Mouse (Mus musculus) hindbrain, postnatal 0 days (tissue): Measurements from ENCODE around the gene Dyrk3. TPM values are rescaled to one million over a fixed set of nuclear protein-coding genes. Genes with fewer than 3 reads are reported as not detected.

Experiments used
- ATAC-seq: fragments of 200-750 bp; cut with Nextera tagmentation; 2 replicates; pipeline ENCODE4 v1.8.0; 2017; ENCODE audit warnings: mild to moderate bottlenecking, moderate TSS enrichment, moderate library complexity
- DNase-seq: peaks from one replicate; pipeline ENCODE4 v3.0.0-alpha.2; 2015; ENCODE audit warnings: low spot score
- H3K27ac ChIP-seq: fragments of 300-500 bp; sonication (generic); 2 replicates; pipeline ENCODE4 v1.5.1; 2014; ENCODE audit warnings: mild to moderate bottlenecking
- H3K27me3 ChIP-seq: fragments of 300-500 bp; sonication (generic); 2 replicates; pipeline ENCODE4 v1.6.1; 2014; ENCODE audit warnings: low read length, mixed read lengths; ENCODE audit not compliant: insufficient read depth
- H3K36me3 ChIP-seq: fragments of 300-500 bp; sonication (generic); 2 replicates; pipeline ENCODE4 v1.6.1; 2014; ENCODE audit warnings: low read length, mixed read lengths; ENCODE audit not compliant: insufficient read depth
- H3K4me1 ChIP-seq: fragments of 300-500 bp; sonication (generic); 2 replicates; pipeline ENCODE4 v1.6.1; 2014; ENCODE audit warnings: antibody characterized with exemption, low read length, mixed read lengths; ENCODE audit not compliant: insufficient read depth
- H3K4me2 ChIP-seq: fragments of 300-500 bp; sonication (generic); 2 replicates; pipeline ENCODE4 v1.6.1; 2014; ENCODE audit warnings: low read depth, mild to moderate bottlenecking, low read length, moderate library complexity, mixed read lengths
- H3K4me3 ChIP-seq: fragments of 300-500 bp; sonication (generic); 2 replicates; pipeline ENCODE4 v1.5.1; 2014; ENCODE audit warnings: low read length
- H3K9ac ChIP-seq: fragments of 300-500 bp; sonication (generic); replicated peaks from 2 replicates; pipeline ENCODE4 v1.6.1; 2014; ENCODE audit warnings: mild to moderate bottlenecking, low read length, moderate library complexity, mixed read lengths
- H3K9me3 ChIP-seq: fragments of 300-500 bp; sonication (generic); 2 replicates; pipeline ENCODE4 v1.6.1; 2016; ENCODE audit warnings: low read length, mixed read lengths
- CTCF ChIP-seq: IDR thresholded peaks from 2 replicates; pipeline ENCODE4 v1.5.1; 2016; ENCODE audit warnings: antibody characterized with exemption, control low read depth, low read depth
- WGBS: fragments of 180-500 bp; shearing (Covaris S2); extraction: QIAGEN DNeasy Blood & Tissue Kit; methylation state at CpG from one replicate; pipeline ENCODE4 v1.1.7; 2014; 5-methylcytosine and 5-hydroxymethylcytosine counted together
- polyA plus RNA-seq: library from polyadenylated mRNA; unstranded; fragments of >200 nt; fragmentation: Nextera tagmentation; extraction: Ambion mirVana; gene quantifications from 2 replicates; pipeline ENCODE4 v1.2.1, GENCODE M21; 2015
- total RNA-seq: library from RNA; depleted of rRNA; stranded (reverse); fragments of >200 nt; gene quantifications from 2 replicates; pipeline ENCODE4 v1.2.3, GENCODE M21; 2014; rRNA removed

Dyrk3 gene
- total RNA-seq: 8.9 and 9.3 TPM in 2 replicates
- polyA plus RNA-seq: 10.2 and 11.1 TPM in 2 replicates

- TF ChIP-seq CTCF: peak; percentile 67
- Histone ChIP-seq H3K9me3 (no peaks in the 10 kb centered on the region), H3K4me2 (peak within 1 kb of the TSS; percentile 64), H3K27ac (peak within 1 kb of the TSS; percentile 79), H3K9ac (peak within 1 kb of the TSS; percentile 82), H3K4me1 (peaks cover 20% of the 10 kb centered on the region), H3K4me3 (peak within 1 kb of the TSS; percentile 90), H3K27me3 (no peaks in the 10 kb centered on the region), H3K36me3 (no peaks in the 10 kb centered on the region)
- DNase-seq: peak; percentile 96
- 5% methylated on average over 49 of the region's 49 CpGs for WGBS
- ATAC-seq: peak; percentile 98
Observed at GRCm38 (mm10) chr1:131138191-131139016, at the start of gene Dyrk3. Gene Dyrk3 (minus strand): TSS chr1:131138340.

GRCm38 (mm10) chr1:131187856-131188255, 49.7 kb upstream of the Dyrk3 start:
- Histone ChIP-seq H3K9ac (no peak overlapping the region), H3K27ac (no peak overlapping the region), H3K4me2 (no peak overlapping the region), H3K4me3 (no peak overlapping the region), H3K4me1 (no peaks in the 10 kb centered on the region), H3K9me3 (no peaks in the 10 kb centered on the region), H3K27me3 (no peaks in the 10 kb centered on the region), H3K36me3 (no peaks in the 10 kb centered on the region)
- 87% methylated on average over 5 of the region's 5 CpGs for WGBS
- no peak for TF ChIP-seq CTCF
- ATAC-seq (no peak), DNase-seq (no peak)

GRCm38 (mm10) chr1:131186995-131187394, 48.9 kb upstream of the Dyrk3 start:
- no peak for TF ChIP-seq CTCF
- no peaks in the 10 kb centered on the region for H3K36me3 ChIP-seq
- H3K27ac ChIP-seq: no peak overlapping the region
- no peak for DNase-seq
- 73% methylated on average over 6 of the region's 6 CpGs for WGBS
- no peaks in the 10 kb centered on the region for H3K27me3 ChIP-seq
- H3K4me2 ChIP-seq: no peak overlapping the region
- no peak overlapping the region for H3K9ac ChIP-seq
- H3K4me3 ChIP-seq: no peak overlapping the region
- H3K9me3 ChIP-seq: no peaks in the 10 kb centered on the region
- no peaks in the 10 kb centered on the region for H3K4me1 ChIP-seq
- ATAC-seq: no peak

- Histone ChIP-seq H3K4me3 (no peak overlapping the region), H3K9ac (no peak overlapping the region), H3K27me3 (no peaks in the 10 kb centered on the region), H3K36me3 (peaks cover 1% of the 10 kb centered on the region), H3K27ac (no peak overlapping the region), H3K4me2 (no peak overlapping the region), H3K9me3 (no peaks in the 10 kb centered on the region), H3K4me1 (no peaks in the 10 kb centered on the region)
- no peak for TF ChIP-seq CTCF
- ATAC-seq (no peak), DNase-seq (no peak)
- WGBS: 88% methylated on average over 13 of the region's 13 CpGs
Observed at GRCm38 (mm10) chr1:131185821-131186506, 47.8 kb upstream of the Dyrk3 start.

- no peak overlapping the region for H3K4me2 ChIP-seq
- ATAC-seq (no peak), DNase-seq (no peak)
- H3K4me3 ChIP-seq: no peak overlapping the region
- H3K36me3 ChIP-seq: peaks cover 5% of the 10 kb centered on the region
- 82% methylated on average over 8 of the region's 8 CpGs for WGBS
- no peaks in the 10 kb centered on the region for H3K9me3 ChIP-seq
- H3K4me1 ChIP-seq: no peaks in the 10 kb centered on the region
- H3K27ac ChIP-seq: no peak overlapping the region
- no peak overlapping the region for H3K9ac ChIP-seq
- H3K27me3 ChIP-seq: no peaks in the 10 kb centered on the region
- TF ChIP-seq CTCF: no peak
Observed at GRCm38 (mm10) chr1:131184956-131185660, 47.0 kb upstream of the Dyrk3 start.

- no peaks in the 10 kb centered on the region for H3K4me1 ChIP-seq
- no peak overlapping the region for H3K4me3 ChIP-seq
- no peak overlapping the region for H3K4me2 ChIP-seq
- WGBS: 87% methylated on average over 9 of the region's 9 CpGs
- ATAC-seq: no peak
- no peaks in the 10 kb centered on the region for H3K27me3 ChIP-seq
- no peak overlapping the region for H3K27ac ChIP-seq
- no peak for DNase-seq
- no peak overlapping the region for H3K9ac ChIP-seq
- H3K36me3 ChIP-seq: peaks cover 10% of the 10 kb centered on the region
- no peaks in the 10 kb centered on the region for H3K9me3 ChIP-seq
- no peak for TF ChIP-seq CTCF
Observed at GRCm38 (mm10) chr1:131184253-131184955, 46.3 kb upstream of the Dyrk3 start.
